Mouse (Mus musculus): ENCODE results near the gene Echdc1. TPM values are rescaled to one million over a fixed set of nuclear protein-coding genes. Genes with fewer than 3 reads are reported as not detected.

Echdc1 gene
- polyA plus RNA-seq, 2 experiments: 10.4 to 18.3 TPM

DNA sequence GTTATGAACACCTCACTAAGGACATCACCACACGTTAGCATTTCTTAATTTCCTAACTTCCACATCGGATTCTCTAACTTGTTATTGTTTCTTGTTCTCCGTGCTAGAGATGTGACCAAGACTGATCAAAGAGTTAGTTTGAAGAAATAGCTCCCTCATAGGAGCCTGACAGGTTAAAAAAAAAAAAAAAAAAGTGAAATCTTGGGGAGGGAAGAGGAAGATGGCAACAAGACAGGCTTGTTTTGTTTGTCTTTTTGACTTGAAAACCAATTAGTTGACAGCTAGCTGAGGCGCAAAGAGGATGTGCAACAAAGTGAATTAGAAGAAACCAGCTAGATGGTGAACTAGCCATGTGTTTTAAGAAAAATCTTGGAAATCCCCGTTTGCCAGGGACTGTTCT, 939 bp downstream of the Echdc1 start:
- 16% methylated on average over 5 of the region's 5 CpGs for WGBS (ENCODE audit: insufficient replicate concordance)
- Histone ChIP-seq H3K4me1 (replicated peaks; ENCODE audit: control insufficient read depth in 2 of 2, insufficient read depth in 2 of 2, low read length in 1 of 2) (peaks cover 0 to 7% of the 10 kb centered on the region in 2 experiments; a peak in 2 of 4 replicates), H3K9me3 (ENCODE audit: control insufficient read depth, low read length) (no peaks in the 10 kb centered on the region), H3K27me3 (ENCODE audit: control insufficient read depth, insufficient read depth, low read length) (no peaks in the 10 kb centered on the region), H3K9ac (replicated peaks) (peak overlapping the region; percentile 61), H3K4me3 (ENCODE audit: insufficient read depth in 1 of 2, low read depth in 2 of 2, low read length in 2 of 2) (peak overlapping the region; percentile 69 to 73), H3K4me2 (ENCODE audit: low read depth) (peak overlapping the region; percentile 77), H3K27ac (no peak overlapping the region; the same call in 1 of the 2 replicates), H3K36me3 (replicated peaks; ENCODE audit: control insufficient read depth, insufficient read depth, low read depth) (no peaks in the 10 kb centered on the region)
- no peak for TF ChIP-seq EP300 (IDR thresholded peaks at IDR 0.05; ENCODE audit: low read depth)
- TF ChIP-seq CTCF (IDR thresholded peaks at IDR 0.05; ENCODE audit: low read depth): no peak
- ATAC-seq (ENCODE audit: insufficient read depth): no peak
- DNase-seq (ENCODE audit: low read depth in 3 of 3, low spot score in 3 of 3): peak in 1 of 3 experiments; percentile 13

GRCm38 (mm10) chr10:29324817-29325216, 11.9 kb downstream of the Echdc1 start:
- no peak for TF ChIP-seq CTCF (IDR thresholded peaks at IDR 0.05; ENCODE audit: low read depth)
- H3K4me1 ChIP-seq (replicated peaks; ENCODE audit: control insufficient read depth in 2 of 2, insufficient read depth in 2 of 2, low read length in 1 of 2): no peaks in the 10 kb centered on the region
- 72% methylated on average over 2 of the region's 2 CpGs for WGBS (ENCODE audit: insufficient replicate concordance)
- DNase-seq (ENCODE audit: low read depth in 3 of 3, low spot score in 3 of 3) (no peak), ATAC-seq (ENCODE audit: insufficient read depth) (no peak)
- no peak overlapping the region for H3K27ac ChIP-seq
- H3K9me3 ChIP-seq (ENCODE audit: control insufficient read depth, low read length): no peaks in the 10 kb centered on the region
- no peak overlapping the region for H3K4me3 ChIP-seq (ENCODE audit: insufficient read depth in 1 of 2, low read depth in 2 of 2, low read length in 2 of 2)
- no peaks in the 10 kb centered on the region for H3K36me3 ChIP-seq (replicated peaks; ENCODE audit: control insufficient read depth, insufficient read depth, low read depth)
- H3K27me3 ChIP-seq (ENCODE audit: control insufficient read depth, insufficient read depth, low read length): no peaks in the 10 kb centered on the region
- H3K9ac ChIP-seq (replicated peaks): no peak overlapping the region
- no peak overlapping the region for H3K4me2 ChIP-seq (ENCODE audit: low read depth)

- Histone ChIP-seq H3K4me2 (ENCODE audit: low read depth) (no peak overlapping the region), H3K4me1 (replicated peaks; ENCODE audit: control insufficient read depth in 2 of 2, insufficient read depth in 2 of 2, low read length in 1 of 2) (no peaks in the 10 kb centered on the region), H3K27me3 (ENCODE audit: control insufficient read depth, insufficient read depth, low read length) (no peaks in the 10 kb centered on the region), H3K4me3 (ENCODE audit: insufficient read depth in 1 of 2, low read depth in 2 of 2, low read length in 2 of 2) (no peak overlapping the region), H3K9me3 (ENCODE audit: control insufficient read depth, low read length) (no peaks in the 10 kb centered on the region), H3K9ac (replicated peaks) (no peak overlapping the region), H3K27ac (no peak overlapping the region), H3K36me3 (replicated peaks; ENCODE audit: control insufficient read depth, insufficient read depth, low read depth) (no peaks in the 10 kb centered on the region)
- DNase-seq (ENCODE audit: low read depth in 3 of 3, low spot score in 3 of 3) (no peak), ATAC-seq (ENCODE audit: insufficient read depth) (no peak)
- no peak for TF ChIP-seq EP300 (IDR thresholded peaks at IDR 0.05; ENCODE audit: low read depth)
- no peak for TF ChIP-seq CTCF (IDR thresholded peaks at IDR 0.05; ENCODE audit: low read depth)
- WGBS (ENCODE audit: insufficient replicate concordance): 77% methylated on average over 4 of the region's 4 CpGs
These were observed 20.9 kb downstream of the Echdc1 start for GRCm38 (mm10) chr10:29333836-29334235.

DNA sequence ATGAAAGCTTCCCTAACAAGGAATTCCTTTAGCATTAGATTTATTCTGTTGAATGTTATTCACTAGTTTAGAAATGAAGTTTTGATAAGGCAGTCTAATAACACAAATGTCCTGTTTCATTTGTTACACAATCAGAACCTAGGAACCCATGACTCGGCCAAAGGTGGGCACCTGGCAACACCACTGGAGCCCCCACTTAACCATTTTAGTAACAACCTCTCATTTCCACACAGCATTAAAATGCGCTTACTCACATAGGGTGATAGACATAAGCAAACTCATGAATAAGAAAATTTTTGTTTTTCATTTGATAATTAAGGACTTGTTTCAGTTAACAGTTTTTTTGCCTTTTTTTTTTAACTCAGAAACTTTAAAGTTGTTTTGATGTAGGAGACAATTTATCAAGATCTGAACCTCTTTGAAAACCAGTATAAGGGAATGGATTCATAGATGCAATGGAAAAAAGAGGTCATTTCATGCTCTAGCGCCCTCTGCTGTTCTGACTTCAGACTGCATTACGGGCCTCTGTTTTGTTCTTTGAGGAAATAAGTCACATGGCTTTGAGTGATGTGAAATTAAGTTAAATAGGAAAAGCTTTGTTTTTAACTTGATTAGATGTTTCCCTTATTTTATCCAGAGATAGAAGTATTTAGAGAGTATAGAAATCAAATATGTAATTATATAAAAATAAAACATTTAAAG, 25.5 kb downstream of the Echdc1 start:
- H3K4me2 ChIP-seq (ENCODE audit: low read depth): no peak overlapping the region
- DNase-seq (ENCODE audit: low read depth in 3 of 3, low spot score in 3 of 3) (peak; percentile 34 to 50 (median 41)), ATAC-seq (ENCODE audit: insufficient read depth) (no peak)
- TF ChIP-seq CTCF (IDR thresholded peaks at IDR 0.05; ENCODE audit: low read depth): peak; percentile 71
- no peak for TF ChIP-seq EP300 (IDR thresholded peaks at IDR 0.05; ENCODE audit: low read depth)
- no peaks in the 10 kb centered on the region for H3K4me1 ChIP-seq (replicated peaks; ENCODE audit: control insufficient read depth in 2 of 2, insufficient read depth in 2 of 2, low read length in 1 of 2)
- WGBS (ENCODE audit: insufficient replicate concordance): 45% methylated on average over 4 of the region's 4 CpGs
- H3K9me3 ChIP-seq (ENCODE audit: control insufficient read depth, low read length): no peaks in the 10 kb centered on the region
- no peaks in the 10 kb centered on the region for H3K36me3 ChIP-seq (replicated peaks; ENCODE audit: control insufficient read depth, insufficient read depth, low read depth)
- H3K27ac ChIP-seq: no peak overlapping the region
- H3K9ac ChIP-seq (replicated peaks): no peak overlapping the region
- no peaks in the 10 kb centered on the region for H3K27me3 ChIP-seq (ENCODE audit: control insufficient read depth, insufficient read depth, low read length)
- no peak overlapping the region for H3K4me3 ChIP-seq (ENCODE audit: insufficient read depth in 1 of 2, low read depth in 2 of 2, low read length in 2 of 2)

DNA sequence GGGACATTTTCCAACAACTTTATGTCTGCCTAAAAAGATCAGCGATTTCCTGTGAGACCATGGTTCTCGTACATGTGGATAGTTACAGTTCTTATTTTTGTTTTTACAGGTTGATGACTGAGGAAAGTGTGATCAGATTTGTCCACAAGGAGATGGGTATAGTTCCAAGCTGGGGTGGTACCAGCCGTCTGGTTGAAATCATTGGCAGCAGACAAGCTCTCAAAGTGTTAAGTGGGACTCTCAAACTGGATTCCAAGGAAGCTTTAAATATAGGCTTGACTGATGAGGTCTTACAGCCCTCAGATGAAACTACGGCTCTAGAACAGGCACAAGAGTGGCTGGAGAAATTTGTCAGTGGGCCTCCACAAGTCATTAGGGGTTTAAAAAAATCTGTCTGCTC, 31.3 kb downstream of the Echdc1 start:
- Histone ChIP-seq H3K4me3 (ENCODE audit: insufficient read depth in 1 of 2, low read depth in 2 of 2, low read length in 2 of 2) (no peak overlapping the region), H3K27me3 (ENCODE audit: control insufficient read depth, insufficient read depth, low read length) (no peaks in the 10 kb centered on the region), H3K36me3 (replicated peaks; ENCODE audit: control insufficient read depth, insufficient read depth, low read depth) (peaks cover 16% of the 10 kb centered on the region), H3K9me3 (ENCODE audit: control insufficient read depth, low read length) (no peaks in the 10 kb centered on the region), H3K9ac (replicated peaks) (no peak overlapping the region), H3K27ac (no peak overlapping the region), H3K4me1 (replicated peaks; ENCODE audit: control insufficient read depth in 2 of 2, insufficient read depth in 2 of 2, low read length in 1 of 2) (no peaks in the 10 kb centered on the region), H3K4me2 (ENCODE audit: low read depth) (no peak overlapping the region)
- DNase-seq (ENCODE audit: low read depth in 3 of 3, low spot score in 3 of 3) (no peak), ATAC-seq (ENCODE audit: insufficient read depth) (no peak)
- no peak for TF ChIP-seq CTCF (IDR thresholded peaks at IDR 0.05; ENCODE audit: low read depth)
- no peak for TF ChIP-seq EP300 (IDR thresholded peaks at IDR 0.05; ENCODE audit: low read depth)
- WGBS (ENCODE audit: insufficient replicate concordance): 82% methylated on average over 4 of the region's 4 CpGs

Measured in liver, embryonic 14.5 days (tissue).